Mouse (Mus musculus) kidney, embryonic 16.5 days (tissue): Measurements from ENCODE around the gene Epb41. TPM values are rescaled to one million over a fixed set of nuclear protein-coding genes. Genes with fewer than 3 reads are reported as not detected.

Source experiments
- ATAC-seq: fragments of 200-750 bp; cut with Nextera tagmentation; 2 replicates; pipeline ENCODE4 v1.8.0; 2017; ENCODE audit warnings: moderate TSS enrichment; ENCODE audit not compliant: low FRiP score, low TSS enrichment
- H3K27ac ChIP-seq: fragments of 300-500 bp; sonication (generic); 2 replicates; pipeline ENCODE4 v1.5.1; 2014; ENCODE audit warnings: low read length
- H3K27me3 ChIP-seq: fragments of 300-500 bp; sonication (generic); 2 replicates; pipeline ENCODE4 v1.6.1; 2014; ENCODE audit warnings: low read length, control low read depth, mixed read lengths; ENCODE audit not compliant: insufficient read depth
- H3K36me3 ChIP-seq: fragments of 300-500 bp; sonication (generic); 2 replicates; pipeline ENCODE4 v1.6.1; 2014; ENCODE audit warnings: low read length, control low read depth, mixed read lengths; ENCODE audit not compliant: insufficient read depth
- H3K4me1 ChIP-seq: fragments of 300-500 bp; sonication (generic); 2 replicates; pipeline ENCODE4 v1.6.1; 2014; ENCODE audit warnings: low read length, control low read depth, mixed read lengths; ENCODE audit not compliant: insufficient read depth
- H3K4me2 ChIP-seq: fragments of 300-500 bp; sonication (generic); replicated peaks from 2 replicates; pipeline ENCODE4 v1.6.1; 2014; ENCODE audit warnings: low read depth, low read length
- H3K4me3 ChIP-seq: fragments of 300-500 bp; sonication (generic); 2 replicates; pipeline ENCODE4 v1.5.1; 2014; ENCODE audit warnings: mild to moderate bottlenecking, low read length
- H3K9ac ChIP-seq: fragments of 300-500 bp; sonication (generic); replicated peaks from 2 replicates; pipeline ENCODE4 v1.6.1; 2014; ENCODE audit warnings: low read length
- H3K9me3 ChIP-seq: fragments of 300-500 bp; sonication (generic); 2 replicates; pipeline ENCODE4 v1.6.1; 2016; ENCODE audit warnings: low read length, control low read depth
- WGBS: fragments of 180-500 bp; shearing (Covaris S2); extraction: QIAGEN DNeasy Blood & Tissue Kit; methylation state at CpG from one replicate; pipeline ENCODE4 v1.1.7; 2014; 5-methylcytosine and 5-hydroxymethylcytosine counted together
- polyA plus RNA-seq: library from polyadenylated mRNA; unstranded; fragments of >200 nt; fragmentation: Nextera tagmentation; extraction: Ambion mirVana; gene quantifications from 2 replicates; pipeline ENCODE4 v1.2.1, GENCODE M21; 2015

Gene Epb41
- polyA plus RNA-seq, 1 experiment from 2014 or later: 68.6 TPM

DNA sequence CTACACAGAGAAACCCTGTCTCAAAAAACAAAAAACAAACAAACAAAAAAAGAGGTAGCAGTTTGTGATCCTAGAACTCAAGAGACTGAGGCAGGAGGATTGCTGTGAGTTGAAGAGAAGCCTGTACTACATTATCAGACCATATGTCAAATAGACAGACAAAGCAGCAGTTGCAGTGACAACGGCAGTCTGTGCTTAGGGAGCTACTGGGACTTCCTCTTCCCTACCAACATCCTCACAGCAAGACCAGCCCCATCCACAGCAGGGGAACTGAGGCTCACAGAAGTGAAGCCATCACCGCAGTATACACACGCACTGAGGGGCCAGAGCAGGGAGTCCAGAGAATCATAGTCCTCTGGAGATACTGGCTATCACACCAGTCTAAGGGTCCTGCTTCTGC is 9.5 kb downstream of the Epb41 start:
- Histone ChIP-seq H3K4me1 (peaks cover 26% of the 10 kb centered on the region), H3K36me3 (no peaks in the 10 kb centered on the region), H3K9ac (no peak overlapping the region), H3K27ac (no peak overlapping the region), H3K9me3 (no peaks in the 10 kb centered on the region), H3K4me3 (no peak overlapping the region), H3K27me3 (no peaks in the 10 kb centered on the region), H3K4me2 (no peak overlapping the region)
- no peak for ATAC-seq
- 62% methylated on average over 3 of the region's 3 CpGs for WGBS

DNA sequence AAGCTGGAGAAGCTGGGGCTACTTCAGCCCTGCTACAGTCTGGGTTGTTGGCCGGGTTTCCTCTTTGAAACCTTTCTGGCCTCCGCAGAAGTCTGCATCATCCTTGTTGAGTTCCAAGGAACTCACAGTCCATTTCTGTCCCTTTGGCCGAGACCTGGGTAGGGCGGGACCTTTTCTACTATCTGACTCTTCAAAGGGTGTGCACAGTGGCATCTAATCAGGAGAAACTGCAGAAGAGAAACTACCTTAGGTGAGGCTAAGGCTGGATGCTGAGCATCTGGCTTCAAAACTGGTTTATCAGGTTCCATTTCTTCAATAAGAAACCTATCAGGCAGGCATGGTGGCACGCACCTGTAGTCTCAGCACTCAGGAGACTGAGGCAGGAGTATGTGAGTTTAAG is 10.6 kb downstream of the Epb41 start:
- H3K4me2 ChIP-seq: no peak overlapping the region
- no peak overlapping the region for H3K9ac ChIP-seq
- no peaks in the 10 kb centered on the region for H3K27me3 ChIP-seq
- no peaks in the 10 kb centered on the region for H3K36me3 ChIP-seq
- no peak overlapping the region for H3K27ac ChIP-seq
- ATAC-seq: no peak
- H3K4me1 ChIP-seq: peaks cover 26% of the 10 kb centered on the region
- no peaks in the 10 kb centered on the region for H3K9me3 ChIP-seq
- H3K4me3 ChIP-seq: no peak overlapping the region
- WGBS: 88% methylated on average over 5 of the region's 5 CpGs

DNA sequence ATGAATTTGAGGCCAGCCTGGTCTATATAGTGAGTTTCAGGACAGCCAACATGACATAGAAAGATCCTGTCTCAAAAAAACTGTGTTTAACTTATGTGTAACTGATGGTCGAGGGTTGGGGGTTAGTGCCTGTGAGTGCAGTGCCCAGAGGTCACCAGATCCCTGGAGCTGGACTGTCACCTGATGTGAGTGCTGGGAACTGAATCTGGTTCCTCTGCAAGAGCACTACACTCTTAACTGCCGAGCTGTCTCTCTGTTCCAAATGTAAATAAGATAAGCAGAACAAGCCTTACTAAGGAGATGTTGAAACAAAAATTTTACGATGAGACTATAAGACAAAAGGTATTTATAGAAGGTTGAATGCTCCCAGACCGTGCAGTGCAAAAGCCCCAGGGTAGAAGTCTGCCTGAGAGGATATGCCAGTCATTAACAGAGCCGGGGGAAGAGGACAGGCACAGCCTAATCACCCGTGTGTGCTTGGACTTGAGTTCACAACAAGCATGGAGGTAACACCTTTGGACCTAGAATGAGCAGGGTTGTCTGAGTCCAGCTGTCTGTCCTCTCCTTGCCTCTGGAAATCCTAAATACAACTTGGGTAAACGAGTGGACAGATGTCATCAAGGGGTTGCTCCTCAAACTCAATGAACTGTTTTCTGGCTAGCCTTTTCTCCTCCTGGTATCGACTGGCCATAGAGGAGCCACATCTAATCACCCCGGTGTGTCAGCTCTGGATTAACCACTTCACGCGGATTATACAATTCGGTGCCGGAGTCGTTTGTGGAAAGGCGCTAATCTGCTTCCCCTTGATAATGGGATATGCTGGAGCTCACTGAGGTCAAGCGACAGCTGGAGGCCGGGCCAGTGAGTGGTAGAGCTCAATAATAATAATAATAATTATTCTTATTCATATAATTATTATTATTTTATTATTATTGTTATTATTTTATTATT is 11.9 kb downstream of the Epb41 start:
- H3K4me1 ChIP-seq: peaks cover 22% of the 10 kb centered on the region
- WGBS: 66% methylated on average over 17 of the region's 17 CpGs
- no peak for ATAC-seq

DNA sequence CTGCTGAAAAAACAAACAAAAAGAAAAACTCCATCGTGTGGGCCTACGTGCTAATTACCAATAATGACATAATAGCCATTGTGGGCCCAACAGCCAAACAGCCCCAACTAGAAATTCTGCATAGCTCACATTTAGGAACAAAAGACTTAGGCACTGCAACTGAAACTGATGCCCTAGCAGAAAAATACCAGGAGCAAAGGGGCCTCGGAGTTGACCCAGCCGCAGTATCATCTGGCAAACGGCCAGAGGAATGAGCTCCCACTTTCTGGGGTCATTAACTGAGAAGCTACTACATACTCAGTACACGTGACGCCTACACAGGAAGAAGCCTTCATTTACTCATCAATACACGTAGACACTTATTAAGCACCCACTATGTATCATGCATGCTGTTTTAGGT is 12.8 kb downstream of the Epb41 start:
- Histone ChIP-seq H3K9ac (no peak overlapping the region), H3K4me2 (no peak overlapping the region), H3K9me3 (no peaks in the 10 kb centered on the region), H3K4me3 (no peak overlapping the region), H3K4me1 (peaks cover 19% of the 10 kb centered on the region), H3K27me3 (no peaks in the 10 kb centered on the region), H3K27ac (no peak overlapping the region), H3K36me3 (no peaks in the 10 kb centered on the region)
- 34% methylated on average over 8 of the region's 8 CpGs for WGBS
- no peak for ATAC-seq

More for the DNA sequence above, 11.9 kb downstream of the Epb41 start:
- no peak overlapping the region for H3K4me3 ChIP-seq
- H3K9me3 ChIP-seq: no peaks in the 10 kb centered on the region
- H3K36me3 ChIP-seq: no peaks in the 10 kb centered on the region
- H3K27me3 ChIP-seq: no peaks in the 10 kb centered on the region
- H3K27ac ChIP-seq: no peak overlapping the region
- no peak overlapping the region for H3K4me2 ChIP-seq
- no peak overlapping the region for H3K9ac ChIP-seq

DNA sequence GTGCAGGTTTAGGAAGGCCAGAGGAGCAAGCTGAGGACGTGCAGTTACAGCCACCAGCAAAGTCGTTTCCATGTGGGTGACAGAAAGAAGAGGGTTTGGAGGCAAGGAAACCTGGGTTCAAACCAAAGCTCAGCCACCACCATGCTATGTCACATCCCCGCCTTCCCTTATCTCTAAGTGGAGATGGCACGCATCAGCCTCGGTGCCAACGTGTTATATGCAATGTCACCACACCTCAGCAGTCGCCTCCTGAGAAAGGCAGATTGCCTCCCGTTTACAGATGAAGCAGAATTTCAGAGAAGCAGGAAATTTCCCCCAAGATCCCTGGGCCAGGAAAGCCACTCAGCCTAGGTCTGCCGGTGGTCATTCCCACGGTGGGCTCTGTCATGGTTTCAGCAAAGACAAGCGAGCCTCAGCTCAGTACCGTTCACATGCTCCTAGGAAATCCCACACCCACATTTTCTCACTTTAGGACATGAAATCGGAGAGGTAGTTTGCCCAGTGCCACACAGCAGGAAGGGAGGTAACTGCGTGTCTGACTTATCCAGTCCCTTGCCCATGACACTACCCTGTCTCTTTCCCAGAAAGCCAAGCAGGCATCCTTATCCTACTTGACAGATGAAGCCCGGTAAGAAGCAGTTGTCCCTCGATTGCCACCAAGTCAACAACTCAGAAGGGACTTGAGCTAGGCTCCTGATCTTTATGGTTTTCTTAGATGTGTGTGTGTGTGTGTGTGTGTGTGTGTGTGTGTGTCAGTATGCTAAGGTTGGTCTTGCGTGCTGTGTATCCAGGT is 14.9 kb downstream of the Epb41 start:
- no peak for ATAC-seq
- H3K4me2 ChIP-seq: no peak overlapping the region
- WGBS: 50% methylated on average over 17 of the region's 17 CpGs
- no peak overlapping the region for H3K27ac ChIP-seq
- no peaks in the 10 kb centered on the region for H3K27me3 ChIP-seq
- no peaks in the 10 kb centered on the region for H3K36me3 ChIP-seq
- peaks cover 6% of the 10 kb centered on the region for H3K4me1 ChIP-seq
- no peak overlapping the region for H3K9ac ChIP-seq
- H3K9me3 ChIP-seq: no peaks in the 10 kb centered on the region
- H3K4me3 ChIP-seq: no peak overlapping the region

DNA sequence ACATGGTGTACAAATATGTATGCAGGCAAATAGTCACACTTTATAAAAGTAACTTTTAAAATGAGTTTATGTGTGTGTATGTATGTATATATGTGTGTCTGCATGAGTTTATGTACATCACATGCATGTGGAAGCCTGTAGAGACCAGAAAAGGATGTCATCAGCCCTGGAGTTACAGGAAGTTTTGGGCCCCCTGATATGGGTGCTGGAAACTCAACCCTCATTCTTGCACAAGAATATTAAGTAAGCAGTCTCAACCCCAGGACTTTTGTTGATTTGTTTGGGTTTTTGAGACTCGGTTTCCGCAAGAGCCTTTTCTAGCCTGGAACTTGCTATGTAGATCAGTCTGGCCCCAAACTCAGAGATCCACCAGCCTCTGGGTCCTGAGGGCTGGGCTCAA is 15.6 kb downstream of the Epb41 start:
- no peaks in the 10 kb centered on the region for H3K27me3 ChIP-seq
- ATAC-seq: no peak

DNA sequence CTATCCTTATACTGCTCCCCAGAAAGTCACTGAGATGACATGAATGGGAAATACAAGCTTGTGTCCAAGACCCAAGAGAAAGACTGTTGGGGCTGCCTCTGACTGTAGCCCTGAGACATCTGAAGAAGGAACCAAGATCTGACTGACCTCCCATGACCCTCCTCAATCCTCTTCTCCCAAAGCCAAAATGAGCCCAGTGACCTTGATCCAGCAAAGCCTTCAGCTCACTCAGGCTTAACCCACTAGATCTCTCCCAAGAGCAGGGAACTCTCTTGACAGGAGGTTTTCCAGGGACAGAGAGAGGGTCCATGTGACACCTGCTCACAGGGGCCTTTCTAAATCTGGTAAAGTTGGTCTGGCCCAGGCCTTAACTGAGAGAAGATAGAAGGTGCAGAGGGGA is 17.8 kb downstream of the Epb41 start:
- ATAC-seq: no peak

More for the DNA sequence above, 15.6 kb downstream of the Epb41 start:
- no peak overlapping the region for H3K27ac ChIP-seq
- peaks cover 6% of the 10 kb centered on the region for H3K4me1 ChIP-seq
- no peak overlapping the region for H3K4me2 ChIP-seq
- 98% methylated on average over 2 of the region's 2 CpGs for WGBS
- H3K9ac ChIP-seq: no peak overlapping the region
- no peaks in the 10 kb centered on the region for H3K36me3 ChIP-seq
- no peak overlapping the region for H3K4me3 ChIP-seq
- H3K9me3 ChIP-seq: no peaks in the 10 kb centered on the region

DNA sequence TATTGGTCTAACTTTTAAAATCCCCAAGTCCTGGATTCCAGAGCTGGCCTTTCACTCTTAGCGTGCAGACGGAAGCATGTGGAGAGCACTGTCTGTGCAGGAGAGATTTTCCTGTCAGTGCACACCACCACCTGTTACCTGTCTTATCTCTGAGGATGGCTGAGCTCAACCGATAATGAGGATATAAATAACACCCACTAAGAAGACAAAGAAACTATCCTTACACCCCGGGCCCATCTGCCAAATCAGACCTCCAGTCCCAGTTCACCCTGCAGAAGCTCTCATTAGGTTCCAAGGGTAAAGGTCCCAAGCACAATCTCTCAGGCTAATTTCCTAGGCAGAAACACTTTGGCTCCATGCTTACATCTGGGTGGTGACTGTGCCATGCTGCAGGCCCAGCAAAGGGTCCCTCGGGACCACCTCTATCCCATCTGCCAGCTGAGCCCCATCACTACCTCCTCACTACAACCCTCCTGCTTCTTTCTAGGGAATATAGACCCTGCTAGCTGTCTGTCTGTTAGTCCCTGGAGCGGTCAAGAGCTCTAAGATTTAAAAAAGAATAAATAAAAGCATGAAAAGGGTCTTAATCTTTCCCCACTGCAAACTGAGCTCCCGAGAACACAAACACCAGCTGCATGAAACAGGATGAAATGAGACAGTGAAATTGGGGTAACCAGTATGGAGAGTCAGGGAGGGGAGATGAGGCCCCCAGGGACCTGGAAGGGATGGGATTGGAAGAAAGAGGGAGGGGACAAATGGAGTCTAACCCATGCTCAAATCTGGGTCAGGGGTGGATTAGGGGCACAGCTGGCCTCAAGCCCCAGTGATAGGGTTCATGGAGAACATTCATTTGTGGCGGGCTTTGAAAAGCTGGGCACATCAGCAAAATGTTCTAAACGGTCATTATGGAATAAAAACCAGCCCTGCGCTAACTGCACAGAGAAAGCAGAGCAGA is 23.5 kb downstream of the Epb41 start:
- no peak for ATAC-seq
- Histone ChIP-seq H3K9ac (no peak overlapping the region), H3K27ac (no peak overlapping the region), H3K4me3 (no peak overlapping the region), H3K9me3 (no peaks in the 10 kb centered on the region), H3K36me3 (no peaks in the 10 kb centered on the region), H3K4me2 (no peak overlapping the region), H3K27me3 (peaks cover 3% of the 10 kb centered on the region; the same call in 1 of the 2 replicates), H3K4me1 (peaks cover 9% of the 10 kb centered on the region; the same call in 1 of the 2 replicates)
- 75% methylated on average over 10 of the region's 10 CpGs for WGBS

More for the DNA sequence above, 17.8 kb downstream of the Epb41 start:
- no peaks in the 10 kb centered on the region for H3K9me3 ChIP-seq
- peaks cover 3% of the 10 kb centered on the region for H3K4me1 ChIP-seq
- H3K4me2 ChIP-seq: no peak overlapping the region
- H3K4me3 ChIP-seq: no peak overlapping the region
- H3K36me3 ChIP-seq: no peaks in the 10 kb centered on the region
- H3K27ac ChIP-seq: no peak overlapping the region
- H3K9ac ChIP-seq: no peak overlapping the region
- H3K27me3 ChIP-seq: no peaks in the 10 kb centered on the region

DNA sequence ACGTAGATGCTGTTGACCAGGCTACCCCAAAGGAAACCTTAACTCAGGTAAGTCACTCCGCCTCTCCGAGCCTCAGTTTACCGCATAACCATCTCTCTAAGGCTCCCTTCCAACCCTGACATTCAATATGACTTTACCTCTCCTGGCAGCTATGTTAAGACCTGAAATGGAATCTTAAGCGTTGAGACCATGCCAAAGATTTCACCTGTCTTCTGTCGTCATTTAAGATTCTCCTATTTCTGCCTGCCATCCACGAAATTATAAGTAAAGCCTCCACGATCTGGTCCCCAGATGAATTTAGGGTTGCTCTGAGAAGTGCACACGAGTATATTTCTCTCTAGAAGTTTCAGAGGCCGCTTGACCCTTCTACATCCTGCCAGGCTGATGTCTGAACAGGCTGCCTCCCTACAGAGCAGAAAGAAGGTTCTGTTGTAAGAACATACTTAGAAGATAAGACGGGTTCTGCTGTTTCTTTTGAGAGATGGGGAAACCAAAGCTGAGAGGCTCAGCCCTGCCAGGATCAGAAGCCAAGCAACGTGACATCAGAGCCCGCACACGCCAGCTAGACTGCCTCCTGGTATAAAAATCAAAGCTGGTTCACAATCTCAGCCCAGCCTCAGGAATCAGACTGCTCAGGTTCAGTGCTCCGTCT is 25.4 kb downstream of the Epb41 start:
- peaks cover 9% of the 10 kb centered on the region; the same call in 1 of the 2 replicates for H3K4me1 ChIP-seq
- peak overlapping the region; percentile 0; the same call in 1 of the 2 replicates for H3K9ac ChIP-seq
- H3K36me3 ChIP-seq: no peaks in the 10 kb centered on the region
- H3K9me3 ChIP-seq: no peaks in the 10 kb centered on the region
- H3K27me3 ChIP-seq: peaks cover 3% of the 10 kb centered on the region; the same call in 1 of the 2 replicates
- WGBS: 13% methylated on average over 15 of the region's 15 CpGs
- H3K27ac ChIP-seq: no peak overlapping the region
- H3K4me2 ChIP-seq: peak overlapping the region; percentile 95
- no peak for ATAC-seq
- peak overlapping the region; percentile 92 for H3K4me3 ChIP-seq
